In the genomic region with DNA sequence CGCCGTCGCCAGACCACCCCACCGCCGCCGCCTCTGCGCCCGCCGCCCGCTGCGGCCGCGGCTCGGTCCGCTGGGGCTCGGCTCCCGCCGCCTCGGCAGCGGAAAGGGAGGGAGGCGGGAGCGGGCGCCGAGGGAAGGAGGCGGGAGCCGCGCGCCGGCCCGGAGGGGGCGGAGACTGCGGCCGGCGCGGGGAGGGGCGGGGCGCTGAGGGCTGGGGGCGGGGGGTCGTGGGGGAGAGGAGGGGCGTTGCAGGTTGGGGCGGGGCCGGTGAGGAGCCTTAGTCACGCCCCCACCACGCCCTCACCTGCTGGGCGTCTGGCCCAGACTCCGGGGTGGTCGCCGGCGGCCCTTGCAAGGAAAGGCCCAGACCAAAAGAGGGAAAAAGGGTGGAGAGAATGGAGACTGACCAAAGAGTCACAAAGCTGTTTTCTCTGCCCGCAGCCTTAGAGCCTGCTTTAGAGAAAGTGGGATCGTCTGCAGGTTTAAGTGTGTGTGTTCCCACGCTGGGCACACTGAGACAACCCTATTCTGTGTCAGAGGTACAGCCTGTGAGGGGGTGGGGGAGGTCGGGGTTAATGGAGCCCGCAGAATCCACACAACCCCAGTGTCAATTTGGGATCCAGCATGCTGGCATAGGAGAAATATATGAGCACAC, we compare ENCODE assay signal across 8 mouse cellular contexts. TPM values are rescaled to one million over a fixed set of nuclear protein-coding genes. Genes with fewer than 3 reads are reported as not detected.
DNase-seq lines count a peak whose midpoint lies in the region; ATAC-seq and TF ChIP-seq lines count a peak whose summit lies in the region.

Gene Cmtm4, minus strand, starts transcription at position 105 of the 655 bp plus-strand sequence.

- H3K27ac ChIP-seq in heart, embryonic 12.5 days (ENCODE audit: poor library complexity, severe bottlenecking): peak within 1 kb of the TSS; percentile 41
- H3K27ac ChIP-seq in kidney, embryonic 15.5 days: peak within 1 kb of the TSS; percentile 89
- peak within 1 kb of the TSS; percentile 24; the same call in 1 of the 2 replicates for H3K27ac ChIP-seq in liver, embryonic 16.5 days (ENCODE audit: low read length)
- H3K27ac ChIP-seq in olfactory bulb, adult 2 months (ENCODE audit: insufficient read depth, low read depth, low read length): no peak within 1 kb of the TSS

- H3K4me3 ChIP-seq in heart, embryonic 12.5 days: peak within 1 kb of the TSS; percentile 84
- H3K4me3 ChIP-seq in kidney, embryonic 15.5 days (replicated peaks): peak within 1 kb of the TSS; percentile 86
- H3K4me3 ChIP-seq in liver, embryonic 16.5 days (ENCODE audit: low read depth, low read length): peak within 1 kb of the TSS; percentile 68
- peak within 1 kb of the TSS; percentile 84 for H3K4me3 ChIP-seq in olfactory bulb, adult 2 months (ENCODE audit: insufficient read depth, low read depth, low read length)

- H3K4me1 ChIP-seq in heart, embryonic 12.5 days (replicated peaks): peaks cover 23% of the 10 kb centered on the region
- H3K4me1 ChIP-seq in kidney, embryonic 15.5 days: peaks cover 24% of the 10 kb centered on the region
- peaks cover 7% of the 10 kb centered on the region for H3K4me1 ChIP-seq in liver, embryonic 16.5 days (ENCODE audit: control insufficient read depth, low read depth, low read length)
- peaks cover 14% of the 10 kb centered on the region for H3K4me1 ChIP-seq in olfactory bulb, adult 2 months (ENCODE audit: control insufficient read depth, insufficient read depth, low read length)

- 3% methylated on average over 22 of the region's 54 CpGs for WGBS in heart, embryonic 12.5 days
- WGBS in kidney, embryonic 15.5 days: 2% methylated on average over 39 of the region's 54 CpGs
- WGBS in liver, embryonic 16.5 days (ENCODE audit: insufficient replicate concordance): 6% methylated on average over 20 of the region's 54 CpGs
- WGBS in olfactory bulb, adult 2 months: 2% methylated on average over 37 of the region's 54 CpGs

- peak; percentile 34 for DNase-seq in T-cell, adult 2 months (ENCODE audit: low spot score)
- DNase-seq in embryo, embryonic 11.5 days (ENCODE audit: low read depth, low spot score): peak; percentile 41
- DNase-seq in yolk sac, embryonic 10.5 days (ENCODE audit: low spot score): peak; percentile 79

- no peaks in the 10 kb centered on the region for H3K36me3 ChIP-seq in heart, embryonic 12.5 days
- no peaks in the 10 kb centered on the region for H3K36me3 ChIP-seq in kidney, embryonic 15.5 days
- no peaks in the 10 kb centered on the region for H3K36me3 ChIP-seq in liver, embryonic 16.5 days (ENCODE audit: control insufficient read depth, insufficient read depth)

- H3K27me3 ChIP-seq in heart, embryonic 12.5 days (replicated peaks): no peaks in the 10 kb centered on the region
- no peaks in the 10 kb centered on the region for H3K27me3 ChIP-seq in kidney, embryonic 15.5 days
- H3K27me3 ChIP-seq in liver, embryonic 16.5 days (ENCODE audit: control insufficient read depth, insufficient read depth, low read depth, low read length): peaks cover 21% of the 10 kb centered on the region

- no peak for TF ChIP-seq CTCF in olfactory bulb, adult 2 months (IDR thresholded peaks at IDR 0.05; ENCODE audit: insufficient read depth, low read depth, low read length)

- H3K4me2 ChIP-seq in heart, embryonic 12.5 days: peak within 1 kb of the TSS; percentile 95
- peak within 1 kb of the TSS; percentile 79 for H3K4me2 ChIP-seq in kidney, embryonic 15.5 days
- peak within 1 kb of the TSS; percentile 92 for H3K4me2 ChIP-seq in liver, embryonic 16.5 days (ENCODE audit: low read depth, low read length)

- peaks cover 4% of the 10 kb centered on the region; the same call in 1 of the 2 replicates for H3K9me3 ChIP-seq in heart, embryonic 12.5 days (replicated peaks)
- H3K9me3 ChIP-seq in kidney, embryonic 15.5 days (replicated peaks): no peaks in the 10 kb centered on the region; the same call in 1 of the 2 replicates
- H3K9me3 ChIP-seq in liver, embryonic 16.5 days (replicated peaks; ENCODE audit: control insufficient read depth, low read length): no peaks in the 10 kb centered on the region

- H3K9ac ChIP-seq in heart, embryonic 12.5 days: peak within 1 kb of the TSS; percentile 84
- H3K9ac ChIP-seq in kidney, embryonic 15.5 days: peak within 1 kb of the TSS; percentile 91
- peak within 1 kb of the TSS; percentile 65 for H3K9ac ChIP-seq in liver, embryonic 16.5 days (ENCODE audit: low read depth, low read length)

- peak; percentile 72 for ATAC-seq in CD4-positive, CD25-positive, alpha-beta regulatory T cell, adult 4 months
- ATAC-seq in heart, embryonic 12.5 days (ENCODE audit: insufficient number of reproducible peaks, low FRiP score): peak; percentile 89
- peak; percentile 85 for ATAC-seq in kidney, embryonic 15.5 days (replicated peaks; ENCODE audit: low FRiP score)
- ATAC-seq in liver, embryonic 16.5 days (ENCODE audit: low read depth): peak; percentile 82

- no peak for TF ChIP-seq POLR2A in olfactory bulb, adult 2 months (IDR thresholded peaks at IDR 0.05; ENCODE audit: insufficient read depth, low read depth, low read length)

RNA-seq across cellular contexts. Expression of gene Cmtm4, which starts in this region (rescaled TPM):
- under 1 TPM; 0.16 to 0.43 TPM for polyA plus RNA-seq in CD4-positive, CD25-positive, alpha-beta regulatory T cell, adult 4 months (2017; shearing (Covaris generic))
- 1.7 TPM in 2 replicates for polyA plus RNA-seq in heart, embryonic 12.5 days (2016; fragmentation: Nextera tagmentation; extraction: Ambion mirVana)
- 3.9 and 4.1 TPM in 2 replicates for polyA plus RNA-seq in kidney, embryonic 15.5 days (2015; fragmentation: Nextera tagmentation; extraction: Ambion mirVana)
- 0.41 and 0.45 TPM in 2 replicates for polyA plus RNA-seq in liver, embryonic 16.5 days (2015; fragmentation: Nextera tagmentation; extraction: Ambion mirVana)
- not detected in 2 replicates for polyA plus RNA-seq in olfactory bulb, adult 2 months (2012; ENCODE audit: insufficient read depth, insufficient read length, low replicate concordance, missing spikeins)

Comparison
In these comparisons a context has a peak if more than half of its experiments do, and no peak if none do; other contexts are left out.
1. Peak in ATAC-seq in CD4-positive, CD25-positive, alpha-beta regulatory T cell, adult 4 months; RNA of the gene not detected or under 1 TPM.
2. Peak in ATAC-seq, H3K4me3 ChIP-seq, H3K27ac ChIP-seq, H3K9ac ChIP-seq and H3K4me2 ChIP-seq in liver, embryonic 16.5 days; RNA of the gene not detected or under 1 TPM.